Mouse (Mus musculus): ENCODE measurements around the gene Cybc1.

Gene Cybc1

GRCm38 (mm10) chr11:121216831-121217230 lies 12.3 kb downstream of the Cybc1 start:
- no peak for DNase-seq (ENCODE audit: low spot score)

GRCm38 (mm10) chr11:121204161-121205006 lies 24.7 kb downstream of the Cybc1 start, which contains the start of the genes Hexdc and Ogfod3:
Gene Hexdc, plus strand, starts transcription at chr11:121204433.
Gene Ogfod3, minus strand, starts transcription at chr11:121204711.
- peak; percentile 90 for DNase-seq (ENCODE audit: low spot score)

GRCm38 (mm10) chr11:121203859-121204160 lies 25.3 kb downstream of the Cybc1 start:
- no peak for DNase-seq (ENCODE audit: low spot score)

- DNase-seq (ENCODE audit: low spot score), result peak; percentile 37
Observed at GRCm38 (mm10) chr11:121201436-121202198, 27.5 kb downstream of the Cybc1 start.

- DNase-seq (ENCODE audit: low spot score), result no peak
Observed at GRCm38 (mm10) chr11:121200781-121201180, 28.3 kb downstream of the Cybc1 start.

GRCm38 (mm10) chr11:121199851-121200250 lies 29.3 kb downstream of the Cybc1 start:
- no peak for DNase-seq (ENCODE audit: low spot score)

- no peak for DNase-seq (ENCODE audit: low spot score)
Observed at GRCm38 (mm10) chr11:121198622-121199021, 30.5 kb downstream of the Cybc1 start.

GRCm38 (mm10) chr11:121193415-121193814 lies 35.7 kb downstream of the Cybc1 start:
- no peak for DNase-seq (ENCODE audit: low spot score)

- DNase-seq (ENCODE audit: low spot score), result no peak
Observed at GRCm38 (mm10) chr11:121192742-121193141, 36.4 kb downstream of the Cybc1 start.

- peak; percentile 26 for DNase-seq (ENCODE audit: low spot score)
Observed at GRCm38 (mm10) chr11:121189681-121190080, 39.4 kb downstream of the Cybc1 start.

GRCm38 (mm10) chr11:121176285-121177270 lies 52.5 kb downstream of the Cybc1 start:
- DNase-seq (ENCODE audit: low spot score), result peak; percentile 44

- DNase-seq (ENCODE audit: low spot score), result no peak
Observed at GRCm38 (mm10) chr11:121174234-121174633, 54.9 kb downstream of the Cybc1 start.

GRCm38 (mm10) chr11:121173203-121173602 lies 55.9 kb downstream of the Cybc1 start:
- DNase-seq (ENCODE audit: low spot score), result no peak

All from ovary, postnatal 14 days (tissue).